Comparison of ENCODE assay signal across 8 mouse cellular contexts in the genomic region with DNA sequence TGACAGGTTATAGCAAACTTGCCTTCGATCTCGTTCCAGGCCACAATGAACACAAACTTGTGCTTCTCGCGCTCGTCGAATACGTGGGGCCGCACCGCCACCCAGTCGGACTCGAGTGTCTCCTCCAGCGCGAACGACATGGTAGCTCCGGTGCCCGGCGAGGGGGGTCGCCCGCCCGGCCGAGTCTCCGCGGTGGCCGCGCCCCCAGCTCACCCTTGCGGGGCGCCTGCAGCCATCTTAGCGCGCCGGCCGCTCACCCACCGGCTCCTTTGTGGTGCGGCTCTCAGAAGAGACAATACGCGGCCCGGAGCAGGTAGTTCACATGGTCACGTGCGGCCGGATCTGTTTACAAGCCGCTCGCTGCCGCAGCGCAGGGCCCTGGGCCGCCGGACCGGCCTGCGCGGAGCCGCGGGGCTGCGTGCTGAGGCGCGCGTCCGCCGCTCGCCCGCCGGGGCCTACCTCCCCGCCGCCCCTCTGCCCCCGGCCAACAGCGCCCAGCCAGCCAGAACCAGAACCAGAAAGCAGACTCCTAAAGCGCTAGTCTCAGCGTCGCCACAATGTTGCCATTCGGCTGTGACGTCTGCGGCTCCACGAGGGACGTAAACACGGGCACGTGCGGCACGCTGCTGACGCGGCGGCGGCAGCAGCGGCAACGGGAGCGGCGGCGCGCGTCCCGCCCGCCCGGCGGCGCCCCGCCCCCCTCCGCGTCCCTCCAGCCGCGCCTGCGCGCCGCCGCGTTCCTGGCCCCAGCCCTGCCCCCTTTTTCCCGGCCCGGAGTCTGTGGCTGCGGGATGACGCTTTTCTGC. TPM values are rescaled to one million over a fixed set of nuclear protein-coding genes. Genes with fewer than 3 reads are reported as not detected.
DNase-seq lines count a peak whose midpoint lies in the region; ATAC-seq and TF ChIP-seq lines count a peak whose summit lies in the region.

A gene (minus strand): TSS at position 642 of the 806 bp plus-strand sequence.

- no peaks in the 10 kb centered on the region for H3K36me3 ChIP-seq in embryonic facial prominence, embryonic 15.5 days
- 0 out of 2 replicates have a peak, but pooled peaks cover 4% of the 10 kb centered on the region for H3K36me3 ChIP-seq in heart, embryonic 10.5 days
- peaks cover under 1% of the 10 kb centered on the region; the same call in 1 of the 2 replicates for H3K36me3 ChIP-seq in kidney, embryonic 15.5 days

- no peaks in the 10 kb centered on the region; the same call in 1 of the 2 replicates for H3K4me1 ChIP-seq in bone marrow, adult 2 months (ENCODE audit: control insufficient read depth, insufficient read depth, low read length)
- peaks cover 9% of the 10 kb centered on the region for H3K4me1 ChIP-seq in embryonic facial prominence, embryonic 15.5 days
- H3K4me1 ChIP-seq in heart, embryonic 10.5 days = peaks cover 9% of the 10 kb centered on the region
- H3K4me1 ChIP-seq in kidney, embryonic 15.5 days = peaks cover 26% of the 10 kb centered on the region

- TF ChIP-seq CTCF in bone marrow, adult 2 months (IDR thresholded peaks at IDR 0.05; ENCODE audit: control insufficient read depth, insufficient read depth, low read length) = no peak

- under 1% methylated on average over 105 of the region's 105 CpGs for WGBS in bone marrow, adult 2 months
- under 1% methylated on average over 102 of the region's 105 CpGs for WGBS in embryonic facial prominence, embryonic 15.5 days
- under 1% methylated on average over 105 of the region's 105 CpGs for WGBS in heart, embryonic 10.5 days
- under 1% methylated on average over 94 of the region's 105 CpGs for WGBS in kidney, embryonic 15.5 days

- DNase-seq in 416B (ENCODE audit: low read depth) (peak; percentile 77), liver (peak; percentile 91)
- DNase-seq in heart, embryonic 10.5 days (ENCODE audit: low spot score) = peak; percentile 92
- peak; percentile 80 to 93 for DNase-seq in spleen, postnatal 4 days (ENCODE audit: low spot score in 2 of 2)

- no peaks in the 10 kb centered on the region for H3K27me3 ChIP-seq in embryonic facial prominence, embryonic 15.5 days
- H3K27me3 ChIP-seq in heart, embryonic 10.5 days (ENCODE audit: insufficient read depth, poor library complexity, severe bottlenecking) = no peaks in the 10 kb centered on the region
- no peaks in the 10 kb centered on the region for H3K27me3 ChIP-seq in kidney, embryonic 15.5 days

- peak within 1 kb of the TSS; percentile 88 for H3K27ac ChIP-seq in bone marrow, adult 2 months (ENCODE audit: control insufficient read depth, insufficient read depth, low read depth, low read length, poor library complexity)
- H3K27ac ChIP-seq in embryonic facial prominence, embryonic 15.5 days (replicated peaks) = peak within 1 kb of the TSS; percentile 92
- H3K27ac ChIP-seq in heart, embryonic 10.5 days = peak within 1 kb of the TSS; percentile 97
- peak within 1 kb of the TSS; percentile 98 for H3K27ac ChIP-seq in kidney, embryonic 15.5 days

- peak within 1 kb of the TSS; percentile 85 for H3K9ac ChIP-seq in embryonic facial prominence, embryonic 15.5 days
- H3K9ac ChIP-seq in kidney, embryonic 15.5 days = peak within 1 kb of the TSS; percentile 98

- H3K4me3 ChIP-seq in bone marrow, adult 2 months (replicated peaks; ENCODE audit: control insufficient read depth, low read depth, low read length) = peak within 1 kb of the TSS; percentile 76
- peak within 1 kb of the TSS; percentile 87 for H3K4me3 ChIP-seq in embryonic facial prominence, embryonic 15.5 days (replicated peaks)
- H3K4me3 ChIP-seq in heart, embryonic 10.5 days = peak within 1 kb of the TSS; percentile 100
- peak within 1 kb of the TSS; percentile 97 for H3K4me3 ChIP-seq in kidney, embryonic 15.5 days (replicated peaks)

- H3K4me2 ChIP-seq in embryonic facial prominence, embryonic 15.5 days (replicated peaks) = peak within 1 kb of the TSS; percentile 67
- peak within 1 kb of the TSS; percentile 77 for H3K4me2 ChIP-seq in kidney, embryonic 15.5 days

- no peaks in the 10 kb centered on the region for H3K9me3 ChIP-seq in embryonic facial prominence, embryonic 15.5 days (replicated peaks)
- no peaks in the 10 kb centered on the region for H3K9me3 ChIP-seq in heart, embryonic 10.5 days
- no peaks in the 10 kb centered on the region for H3K9me3 ChIP-seq in kidney, embryonic 15.5 days (replicated peaks)

- ATAC-seq in embryonic facial prominence, embryonic 15.5 days (ENCODE audit: insufficient number of reproducible peaks, low FRiP score, low TSS enrichment, low read depth) = peak; percentile 94
- ATAC-seq in kidney, embryonic 15.5 days (replicated peaks; ENCODE audit: low FRiP score) = peak; percentile 93
- ATAC-seq in monocyte, adult 5-6 weeks (replicated peaks; ENCODE audit: insufficient number of reproducible peaks, low FRiP score, low TSS enrichment, poor library complexity, severe bottlenecking) = peak; percentile 82

- TF ChIP-seq POLR2A in bone marrow, adult 2 months (IDR thresholded peaks at IDR 0.05; ENCODE audit: borderline replicate concordance, control insufficient read depth, low read depth, low read length) = peak; percentile 64; the same call in 1 of the 2 replicates

RNA-seq across cellular contexts. Expression of the gene that starts here (rescaled TPM):
- polyA plus RNA-seq in bone marrow, adult 2 months (2011; ENCODE audit: insufficient read depth, insufficient read length, low replicate concordance, missing spikeins) = 6.1 TPM in 2 replicates
- 7.0 and 8.3 TPM in 2 replicates for polyA plus RNA-seq in embryonic facial prominence, embryonic 15.5 days (2015; fragmentation: Nextera tagmentation; extraction: Ambion mirVana)
- 4.9 and 5.6 TPM in 2 replicates for polyA plus RNA-seq in heart, embryonic 10.5 days (2016; fragmentation: Nextera tagmentation; extraction: Ambion mirVana)
- 5.3 and 6.1 TPM in 2 replicates for polyA plus RNA-seq in kidney, embryonic 15.5 days (2015; fragmentation: Nextera tagmentation; extraction: Ambion mirVana)
- 8.7 to 12.0 TPM (median 9.7 TPM) in 3 replicates for total RNA-seq in monocyte, adult 5-6 weeks (2017)

Comparison
In these comparisons a context has a peak if more than half of its experiments do, and no peak if none do; other contexts are left out.
1. Peak in every context shown above with its lines: DNase-seq, ATAC-seq, H3K4me3 ChIP-seq and H3K27ac ChIP-seq.